Mouse (Mus musculus) layer of hippocampus, adult 9-11 months (tissue): ENCODE data around the gene Map7d1.
A peak's percentile ranks its signal among the peaks of the same experiment; 100 is the strongest.
"Not testable (repeated sequence)": the region's sequence is repeated elsewhere in the genome, so short reads cannot be mapped to it uniquely, and the experiment has no call there.

Experiments used
- DNase-seq: peaks from one replicate; pipeline ENCODE4 v3.0.0; 2022

The Map7d1 gene

GRCm38 (mm10) chr4:126237721-126238242 lies 18.4 kb downstream of the Map7d1 start:
- no peak for DNase-seq

GRCm38 (mm10) chr4:126236467-126237280 lies 19.5 kb downstream of the Map7d1 start:
- DNase-seq: no peak

- no peak for DNase-seq
Measured at GRCm38 (mm10) chr4:126235191-126235590, 21.0 kb downstream of the Map7d1 start.

- no peak for DNase-seq
Measured at GRCm38 (mm10) chr4:126234496-126235175, 21.5 kb downstream of the Map7d1 start.

GRCm38 (mm10) chr4:126233676-126234308 lies 22.4 kb downstream of the Map7d1 start:
- DNase-seq: no peak

GRCm38 (mm10) chr4:126229900-126230299 lies 26.2 kb downstream of the Map7d1 start:
- DNase-seq: no peak

GRCm38 (mm10) chr4:126228144-126228543 lies 28.0 kb downstream of the Map7d1 start:
- DNase-seq: no peak

- DNase-seq: peak; percentile 81
Measured at GRCm38 (mm10) chr4:126227077-126227761, 28.9 kb downstream of the Map7d1 start.

- no peak for DNase-seq
Measured at GRCm38 (mm10) chr4:126226640-126227039, 29.5 kb downstream of the Map7d1 start.

GRCm38 (mm10) chr4:126222631-126223030 lies 33.5 kb downstream of the Map7d1 start:
- no peak for DNase-seq

- DNase-seq: no peak
Measured at GRCm38 (mm10) chr4:126220045-126220444, 36.1 kb downstream of the Map7d1 start.

- not testable (repeated sequence) for DNase-seq
Measured at GRCm38 (mm10) chr4:126219540-126219939, 36.6 kb downstream of the Map7d1 start.

GRCm38 (mm10) chr4:126217771-126218170 lies 38.4 kb downstream of the Map7d1 start:
- DNase-seq: no peak

- DNase-seq: no peak
Measured at GRCm38 (mm10) chr4:126207081-126207480, 49.1 kb downstream of the Map7d1 start.

GRCm38 (mm10) chr4:126205386-126205785 lies 50.8 kb downstream of the Map7d1 start:
- DNase-seq: no peak

- DNase-seq: no peak
Measured at GRCm38 (mm10) chr4:126204661-126205230, 51.4 kb downstream of the Map7d1 start.

GRCm38 (mm10) chr4:126204016-126204415 lies 52.1 kb downstream of the Map7d1 start:
- DNase-seq: no peak

- no peak for DNase-seq
Measured at GRCm38 (mm10) chr4:126203336-126203895, 52.7 kb downstream of the Map7d1 start.

- DNase-seq: peak; percentile 99
Measured at GRCm38 (mm10) chr4:126202303-126203181, 53.6 kb downstream of the Map7d1 start, which contains the start of gene Thrap3. Gene Thrap3 (minus strand): TSS chr4:126202760.

GRCm38 (mm10) chr4:126201514-126202302 lies 54.4 kb downstream of the Map7d1 start:
- DNase-seq: no peak
